Mouse (Mus musculus): ENCODE data around the gene Psmc2.

DNA sequence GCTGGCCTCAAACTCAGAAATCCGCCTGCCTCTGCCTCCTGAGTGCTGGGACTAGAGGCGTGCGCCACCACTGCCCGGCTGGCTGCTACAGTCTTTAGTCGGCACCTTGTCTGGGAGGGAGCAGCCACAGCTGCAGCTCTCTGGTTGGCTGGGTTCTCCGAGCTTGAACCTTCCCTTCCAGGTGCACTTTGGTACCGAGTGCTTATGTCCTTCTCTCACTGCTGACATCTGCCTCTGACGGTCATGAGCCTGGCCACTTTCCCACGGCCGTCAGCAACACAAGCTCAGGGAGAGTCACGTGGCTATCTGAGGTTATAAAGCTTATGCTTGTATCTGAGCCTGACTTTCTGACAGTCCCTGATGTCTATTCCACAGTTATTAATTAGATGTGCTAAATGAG is 46.0 kb upstream of the Psmc2 start:
- TF ChIP-seq MAZ (IDR thresholded peaks at IDR 0.05; ENCODE audit: low read depth, low read length) (no peak), JUND (conservative IDR thresholded peaks at IDR 0.05; ENCODE audit: low read depth, low read length) (no peak), USF2 (conservative IDR thresholded peaks at IDR 0.05; ENCODE audit: low read depth, low read length) (no peak), ETS1 (conservative IDR thresholded peaks at IDR 0.05; ENCODE audit: low read depth, low read length) (no peak)

All from CH12.LX (cell line).